Mouse (Mus musculus) retina, adult 2 months (tissue): Measurements from ENCODE around the gene Slc16a5.

Source experiments
- DNase-seq: peaks from one replicate; pipeline ENCODE4 v3.0.0-alpha.2; 2012; ENCODE audit warnings: low read depth, low spot score

Slc16a5 gene

DNA sequence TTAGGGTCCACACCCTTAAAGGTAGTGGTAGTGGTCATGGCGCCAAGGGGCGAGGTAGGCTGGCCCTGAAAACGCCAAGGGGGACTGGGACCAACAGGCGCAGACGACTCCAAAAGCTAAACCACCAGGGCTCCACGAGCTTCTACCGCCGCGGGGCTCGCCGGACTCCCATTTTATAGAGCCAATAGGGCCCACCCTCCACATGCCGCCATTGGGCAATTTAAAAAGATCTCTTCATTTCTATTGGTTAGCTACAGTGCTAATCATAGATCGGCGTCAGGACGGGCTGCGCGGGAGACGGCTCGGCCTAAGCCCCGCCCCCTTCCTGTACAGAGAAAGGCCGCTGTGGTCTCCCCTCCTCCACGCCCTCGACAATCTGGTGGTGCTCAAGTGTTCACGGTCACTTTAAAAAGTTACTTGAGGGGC lies 52.0 kb downstream of the Slc16a5 start, which contains the start of gene Jpt1:
Gene Jpt1 (minus strand): TSS at position 150 of the 426 bp plus-strand sequence.
- peak; percentile 96 for DNase-seq

DNA sequence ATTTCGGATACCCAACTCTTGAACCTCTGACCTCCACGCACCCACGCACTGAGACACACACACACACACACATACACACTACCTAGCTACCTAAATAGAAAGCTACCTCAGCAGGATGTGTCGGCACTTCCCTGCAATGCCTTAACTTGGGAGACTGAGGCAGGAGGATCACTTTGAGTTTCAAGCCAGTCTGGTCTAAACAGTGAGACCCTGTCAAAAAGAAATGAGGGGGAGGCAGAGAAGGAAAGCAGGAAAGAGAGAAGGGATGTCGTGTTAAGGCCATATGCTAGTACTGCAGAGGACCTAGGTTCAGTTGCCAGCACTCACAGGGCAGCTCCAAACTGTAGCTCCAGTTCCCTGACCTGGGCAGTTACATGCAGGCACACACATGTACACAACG lies 52.7 kb downstream of the Slc16a5 start:
- DNase-seq, result no peak

DNA sequence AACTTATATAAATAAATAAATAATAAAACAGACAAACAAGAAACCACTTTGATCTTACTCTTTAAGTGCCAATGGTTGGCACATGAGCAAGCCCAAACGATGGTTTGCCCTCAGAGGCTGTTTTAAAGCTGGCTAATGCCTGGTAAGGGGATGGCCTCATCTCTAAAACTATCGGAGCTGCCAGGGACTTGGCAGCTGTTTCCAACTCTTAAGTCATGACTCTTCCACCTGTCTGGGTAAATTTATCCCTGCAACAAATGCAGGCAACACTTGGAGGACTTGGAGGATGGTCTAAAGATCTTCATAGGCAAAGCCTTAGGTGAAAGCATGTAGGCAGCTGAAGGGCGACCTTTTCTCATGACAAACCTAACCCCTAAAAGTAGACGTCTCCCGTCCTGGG lies 54.7 kb downstream of the Slc16a5 start:
- no peak for DNase-seq

DNA sequence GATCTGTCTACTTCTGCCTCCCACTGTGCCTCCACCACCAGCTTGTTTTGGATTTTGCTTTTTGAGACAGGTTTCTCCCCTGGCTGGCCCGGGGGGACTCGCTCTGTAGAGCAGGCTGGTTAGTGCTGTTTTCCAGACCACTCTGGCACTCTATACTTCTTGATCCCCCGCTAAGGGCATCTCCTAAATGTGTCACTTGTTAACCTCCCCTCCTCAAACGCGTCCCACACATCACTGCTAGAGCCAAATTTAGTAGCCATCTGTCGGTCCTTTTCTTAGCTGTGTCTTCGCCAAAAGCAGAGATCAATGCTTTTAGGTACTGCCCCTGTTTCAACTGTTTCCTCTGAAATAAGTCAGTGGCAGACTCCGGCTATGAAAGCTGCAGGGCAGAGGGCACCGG lies 56.4 kb downstream of the Slc16a5 start:
- DNase-seq, result no peak

DNA sequence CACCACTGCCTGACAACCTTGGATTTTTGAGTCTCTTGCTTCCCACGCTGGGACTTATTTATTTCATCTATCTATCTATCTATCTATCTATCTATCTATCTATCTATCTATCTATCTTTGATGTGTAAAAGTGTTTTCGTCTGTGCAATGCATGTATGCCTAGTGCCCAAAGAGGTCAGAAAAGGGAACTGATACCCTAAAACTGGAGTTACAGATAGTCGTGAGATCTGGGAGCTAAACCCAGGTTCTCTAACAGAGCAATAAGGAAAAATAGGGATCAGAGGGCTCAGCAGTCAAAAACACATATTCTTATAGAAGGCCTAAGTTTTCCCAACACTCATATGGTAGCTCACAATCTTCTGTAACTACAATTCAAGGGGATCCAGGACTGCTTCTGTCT lies 57.3 kb downstream of the Slc16a5 start:
- no peak for DNase-seq

DNA sequence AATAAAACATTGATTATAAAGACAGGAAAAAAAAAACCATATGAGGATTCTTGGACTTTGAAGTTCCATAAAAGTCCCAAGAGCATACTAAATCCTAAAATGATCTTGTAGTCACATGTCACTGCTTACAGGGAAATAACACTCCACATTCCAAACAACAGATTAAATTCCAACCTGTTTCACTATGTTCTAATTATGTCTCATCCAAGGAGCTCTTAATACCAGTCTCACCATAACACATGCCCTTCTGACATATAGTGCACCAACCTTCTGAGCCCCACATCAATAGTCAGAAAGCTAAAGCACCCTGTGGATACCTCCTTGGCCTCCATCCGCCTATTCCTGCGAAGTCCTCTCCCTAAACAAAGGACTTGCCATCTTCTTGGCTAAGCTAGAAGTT lies 57.9 kb downstream of the Slc16a5 start:
- no peak for DNase-seq

DNA sequence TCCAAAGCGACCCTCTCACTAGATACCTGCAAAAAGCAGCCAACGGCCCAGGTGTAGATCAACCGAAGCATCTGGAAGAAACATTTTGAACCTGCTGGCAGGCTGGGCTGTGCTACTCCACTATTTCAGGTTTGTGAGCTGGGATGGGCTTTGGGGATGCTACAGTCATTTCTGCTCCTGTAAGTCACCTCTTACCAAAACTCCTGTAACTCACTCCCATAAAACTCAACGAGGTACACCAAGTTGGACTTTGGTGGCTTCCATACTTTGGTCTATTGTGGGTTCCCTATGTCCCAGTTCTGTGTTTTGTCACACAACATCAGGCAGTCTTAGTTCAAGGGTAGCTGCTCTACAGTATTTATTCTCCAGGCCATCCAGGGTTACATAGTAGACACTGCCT lies 58.8 kb downstream of the Slc16a5 start:
- no peak for DNase-seq

DNA sequence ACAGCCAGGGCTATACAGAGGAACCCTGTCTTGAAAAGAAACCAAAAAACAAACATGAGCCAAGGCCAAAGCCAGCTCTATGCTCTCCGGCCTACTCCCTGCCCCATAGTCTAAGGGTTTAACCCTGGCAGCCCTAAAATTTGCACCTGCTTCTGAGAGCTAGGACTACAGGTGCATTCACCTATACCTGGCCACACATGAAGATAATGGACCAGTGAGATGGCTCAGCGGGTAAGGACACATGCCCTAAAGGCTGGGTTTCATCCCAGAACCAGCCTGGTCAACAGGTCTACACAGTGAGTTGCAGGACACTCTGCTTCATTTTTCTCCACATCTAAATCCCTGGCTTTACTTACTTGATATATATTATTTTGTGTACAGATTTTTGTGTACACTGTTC lies 60.0 kb downstream of the Slc16a5 start:
- DNase-seq, result no peak

DNA sequence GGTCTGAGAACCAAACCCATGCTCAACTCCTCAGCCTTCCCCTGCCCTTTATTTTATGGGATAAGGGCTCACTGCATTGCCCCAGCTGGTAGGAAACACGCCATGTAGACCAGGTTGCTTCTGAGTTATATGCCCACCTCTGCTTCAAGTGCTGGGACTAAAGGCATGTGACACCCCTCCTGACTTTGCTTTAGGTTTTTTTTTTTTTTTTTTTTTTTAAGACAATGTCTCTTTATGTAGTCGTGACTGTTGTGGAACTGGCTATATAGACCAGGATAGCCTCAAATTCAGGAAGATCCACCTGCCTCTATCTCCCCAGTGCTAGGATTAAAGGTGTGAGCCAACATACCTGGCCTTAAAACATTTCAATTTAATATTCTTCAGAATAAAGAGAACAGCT lies 60.4 kb downstream of the Slc16a5 start:
- no peak for DNase-seq
